Mouse (Mus musculus) right cerebral cortex, postnatal 36 days (tissue): Measurements from ENCODE around the gene Ifit2.
"Not testable (repeated sequence)": the region's sequence is repeated elsewhere in the genome, so short reads cannot be mapped to it uniquely, and the experiment has no call there.

Experiments used
- DNase-seq, 2 experiments: peaks; one replicate each; pipeline ENCODE4 v3.0.0; 2022; ENCODE audit warnings: low spot score in 2 of 2, mixed read lengths in 1 of 2

Ifit2 gene

GRCm38 (mm10) chr19:34547976-34548375 lies 2.5 kb upstream of the Ifit2 start:
- peak; percentile 35 to 53 for DNase-seq

DNA sequence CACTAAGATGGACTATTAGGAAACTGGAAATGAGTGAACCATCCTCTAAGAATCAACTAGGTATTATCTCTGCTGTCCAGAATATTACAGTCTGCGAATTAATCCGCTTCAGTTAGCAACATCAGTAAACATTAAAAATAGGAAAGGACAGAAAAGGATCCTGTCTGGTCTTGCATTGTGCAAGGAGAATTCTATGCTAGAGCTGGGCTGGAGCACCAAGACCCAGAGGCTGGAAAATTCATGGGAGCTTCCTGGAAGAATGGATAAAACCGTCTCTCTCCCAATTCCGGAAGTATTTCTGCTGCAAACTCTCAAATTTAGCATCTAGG lies 325 bp upstream of the Ifit2 start:
- no peak for DNase-seq

GRCm38 (mm10) chr19:34551981-34552380 lies 1.5 kb downstream of the Ifit2 start:
- DNase-seq = no peak

DNA sequence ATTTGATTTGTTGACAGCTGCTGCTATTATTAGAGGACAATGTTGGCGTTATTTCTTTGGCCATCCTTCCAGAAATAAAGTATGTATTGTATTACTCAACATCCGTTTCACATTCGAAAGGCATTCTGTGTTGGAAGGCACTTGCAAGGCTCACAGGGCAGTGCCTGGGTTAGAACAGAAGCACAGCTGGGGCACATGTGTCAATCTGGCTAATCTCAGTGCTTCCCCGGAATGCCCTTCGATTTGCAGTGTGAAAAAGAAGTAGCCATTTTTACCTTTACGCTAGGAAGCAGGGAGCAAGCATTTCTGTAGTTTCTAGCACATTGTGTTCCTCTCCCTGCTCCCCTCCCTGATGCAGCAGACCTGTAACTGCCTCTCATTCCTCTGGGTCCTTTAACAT lies 2.5 kb downstream of the Ifit2 start:
- DNase-seq = no peak

DNA sequence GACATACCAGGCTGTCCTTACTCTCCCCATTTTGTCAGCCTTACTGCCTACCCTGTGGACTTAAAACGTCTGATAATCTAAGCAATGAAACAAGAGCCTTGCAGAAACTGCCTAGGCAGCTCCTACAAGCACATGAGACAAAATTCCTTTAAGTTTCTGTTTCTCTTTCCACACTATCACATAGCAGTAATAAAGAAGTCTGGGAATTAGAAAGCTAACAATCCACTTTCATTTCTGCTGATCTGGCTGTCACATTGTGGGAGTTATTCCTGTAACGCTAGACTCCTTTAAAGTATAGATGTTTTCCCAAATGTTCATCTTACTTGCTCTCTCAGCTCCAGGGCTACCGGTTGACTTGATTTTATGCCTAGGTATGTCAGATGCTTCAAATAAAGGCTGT lies 3.0 kb downstream of the Ifit2 start:
- no peak for DNase-seq

DNA sequence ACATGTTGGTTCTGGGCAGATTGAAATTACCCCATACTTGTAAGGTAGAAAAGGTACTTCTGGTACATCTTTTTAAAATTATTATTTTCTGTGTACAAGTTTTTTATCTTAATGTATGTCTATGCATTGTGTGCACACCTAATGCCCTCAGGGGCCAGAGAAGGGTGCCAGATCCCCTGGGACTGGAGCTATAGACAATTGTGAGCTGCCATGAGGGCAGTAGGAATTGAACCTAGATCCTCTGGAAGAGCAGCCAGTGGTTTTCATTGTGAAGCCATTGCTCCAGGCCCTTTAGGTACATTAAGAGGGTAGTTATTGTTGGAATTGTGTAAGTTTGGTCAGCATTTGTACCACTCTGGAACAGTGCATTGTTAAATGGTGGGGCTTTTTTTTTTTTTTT lies 3.6 kb downstream of the Ifit2 start:
- no peak for DNase-seq

DNA sequence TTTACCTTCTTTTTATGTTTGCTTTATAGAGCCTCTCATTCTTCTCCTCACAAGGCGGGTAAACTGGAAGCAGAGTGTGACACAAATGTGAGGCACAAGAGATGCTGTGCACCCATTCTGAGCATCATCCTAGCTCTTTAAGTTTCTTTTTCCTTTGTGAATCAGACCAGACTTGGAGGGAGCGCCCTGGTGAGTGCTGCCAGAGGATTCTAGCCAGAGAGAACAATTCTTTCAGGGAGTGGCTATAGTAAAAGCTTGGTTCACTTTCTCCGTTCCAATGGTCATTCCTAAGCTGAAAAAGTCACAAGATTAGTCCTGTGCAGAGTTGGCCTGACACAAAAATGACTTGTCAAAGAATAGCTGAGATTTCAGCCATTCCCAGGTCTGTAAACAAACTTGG lies 6.1 kb downstream of the Ifit2 start:
- DNase-seq = no peak

DNA sequence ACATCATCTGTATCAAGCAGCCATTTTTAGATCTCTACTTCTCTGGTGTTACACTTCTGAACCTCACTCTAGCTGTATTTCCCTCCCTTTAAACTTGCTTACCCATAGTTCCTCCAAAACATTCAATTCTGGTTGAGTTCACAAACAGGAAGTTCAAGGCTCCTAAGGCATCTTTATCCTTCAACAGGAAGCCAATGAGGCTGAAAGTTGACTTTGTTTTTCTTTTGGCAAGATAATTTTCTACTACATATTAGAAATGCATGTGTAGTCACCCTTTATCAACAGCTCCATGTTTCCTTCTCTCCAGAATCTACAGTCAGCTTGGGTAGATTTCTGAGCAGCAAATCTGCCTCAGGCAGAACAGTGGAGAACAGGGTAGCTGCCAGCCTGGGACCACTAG lies 12.1 kb downstream of the Ifit2 start:
- DNase-seq = no peak

GRCm38 (mm10) chr19:34566178-34566784 lies 15.8 kb downstream of the Ifit2 start:
- no peak for DNase-seq

DNA sequence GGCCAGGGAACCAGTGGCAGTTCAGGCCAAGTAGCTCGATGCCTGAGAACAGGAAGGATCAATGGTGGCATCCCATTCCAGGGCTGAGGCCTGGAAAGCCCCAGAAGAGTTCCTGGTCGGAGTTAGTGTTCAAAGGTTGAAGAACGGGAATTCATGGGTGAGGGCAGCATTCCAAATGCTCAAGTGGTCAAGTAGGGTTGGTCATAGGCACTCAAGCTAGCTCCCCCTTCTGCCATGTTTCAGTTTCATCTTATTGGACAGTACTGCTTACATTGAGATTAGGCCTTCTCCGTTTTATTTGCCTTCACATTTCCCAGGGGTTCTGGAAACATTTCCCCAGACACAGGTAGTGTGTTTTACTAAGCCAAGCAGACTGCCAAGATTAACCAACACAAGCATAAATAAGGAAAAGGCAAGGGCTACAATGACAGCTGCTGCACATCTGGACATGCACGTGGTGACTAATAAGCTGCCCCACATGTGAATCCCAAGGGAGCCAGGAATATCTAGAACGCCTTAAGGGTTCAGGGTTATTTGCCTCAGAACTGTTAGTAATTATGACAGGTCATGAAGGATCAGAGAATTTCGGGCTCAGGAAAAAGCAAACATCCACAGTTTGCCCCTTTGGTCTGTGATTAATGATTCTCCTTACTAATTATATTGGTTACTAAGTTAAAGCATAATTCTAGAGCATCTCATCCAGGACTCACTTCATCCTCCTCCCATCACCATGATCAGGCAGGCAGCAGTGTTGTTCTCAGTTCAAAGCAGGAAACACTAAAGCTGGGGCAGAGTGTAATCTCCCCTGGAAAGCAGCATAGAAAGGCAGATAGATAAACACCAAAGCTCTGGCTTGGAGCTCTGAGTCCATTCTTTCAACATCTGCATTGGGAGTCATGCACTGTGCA lies 18.7 kb downstream of the Ifit2 start:
- no peak for DNase-seq

GRCm38 (mm10) chr19:34569896-34570476 lies 19.5 kb downstream of the Ifit2 start:
- DNase-seq = no peak

GRCm38 (mm10) chr19:34571080-34571479 lies 20.6 kb downstream of the Ifit2 start:
- DNase-seq = no peak

GRCm38 (mm10) chr19:34573650-34574049 lies 23.2 kb downstream of the Ifit2 start:
- no peak for DNase-seq

- DNase-seq = no peak
Observed at GRCm38 (mm10) chr19:34577121-34577520, 26.6 kb downstream of the Ifit2 start.

GRCm38 (mm10) chr19:34582696-34583095 lies 32.2 kb downstream of the Ifit2 start:
- DNase-seq = not testable (repeated sequence)

GRCm38 (mm10) chr19:34583126-34583766 lies 32.8 kb downstream of the Ifit2 start, which contains the start of gene Ifit3:
Gene Ifit3 (plus strand): TSS chr19:34583531.
- not testable (repeated sequence) for DNase-seq

DNA sequence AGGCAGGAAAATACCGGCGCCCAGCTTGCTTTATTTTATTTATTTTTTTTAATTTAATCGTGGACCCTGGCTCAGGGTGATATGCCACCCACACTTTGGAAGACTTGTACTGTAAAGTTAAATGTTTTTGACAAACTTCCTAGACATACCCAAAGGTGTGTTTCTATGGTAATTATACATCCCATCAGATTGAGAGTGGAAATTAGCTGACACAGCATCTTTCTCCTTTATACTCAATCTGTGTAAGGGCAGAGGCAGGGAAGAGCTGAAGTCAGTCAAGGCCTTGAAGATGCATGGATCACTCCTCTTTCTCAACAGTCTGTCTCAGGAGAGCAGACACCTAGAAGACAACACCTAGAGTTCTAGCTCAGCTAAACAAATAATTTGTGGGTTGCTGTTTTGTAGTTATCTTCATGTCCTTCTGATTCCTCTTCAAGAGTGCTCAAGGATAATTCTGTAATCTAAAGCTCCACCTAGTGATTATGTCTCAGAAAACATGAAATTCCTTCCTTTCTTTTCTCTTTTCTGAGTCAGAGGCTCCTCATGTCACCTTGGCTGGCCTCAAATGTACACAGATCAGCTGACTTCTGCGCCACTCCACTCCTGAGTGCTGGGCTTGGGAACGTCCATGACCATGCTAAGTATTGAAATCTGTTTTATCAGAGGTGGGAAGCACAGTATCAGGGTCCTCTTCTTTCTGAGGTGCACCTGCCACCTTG lies 35.4 kb downstream of the Ifit2 start:
- not testable (repeated sequence) for DNase-seq

GRCm38 (mm10) chr19:34587898-34588692 lies 37.6 kb downstream of the Ifit2 start:
- DNase-seq = not testable (repeated sequence)

DNA sequence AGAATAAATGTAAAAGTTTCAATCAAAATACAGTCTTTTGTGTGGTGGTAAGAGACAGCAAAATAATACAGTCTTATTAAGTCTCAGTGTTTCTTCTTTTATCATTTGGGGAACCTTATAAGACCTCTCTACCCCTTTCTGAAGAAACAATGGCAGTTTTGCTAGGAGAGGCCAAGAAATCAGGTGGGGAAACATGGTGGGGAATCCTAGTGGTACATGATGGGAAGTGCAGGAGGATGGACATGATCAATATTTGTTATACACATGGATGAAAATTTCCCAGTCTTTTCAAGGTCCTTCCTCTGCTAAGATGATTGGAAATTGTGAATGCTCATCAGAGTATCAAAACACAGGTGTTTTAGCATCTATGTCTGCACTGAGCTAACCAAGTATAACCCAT lies 38.5 kb downstream of the Ifit2 start:
- no peak for DNase-seq

- DNase-seq = no peak
Observed at GRCm38 (mm10) chr19:34593456-34593855, 43.0 kb downstream of the Ifit2 start.

DNA sequence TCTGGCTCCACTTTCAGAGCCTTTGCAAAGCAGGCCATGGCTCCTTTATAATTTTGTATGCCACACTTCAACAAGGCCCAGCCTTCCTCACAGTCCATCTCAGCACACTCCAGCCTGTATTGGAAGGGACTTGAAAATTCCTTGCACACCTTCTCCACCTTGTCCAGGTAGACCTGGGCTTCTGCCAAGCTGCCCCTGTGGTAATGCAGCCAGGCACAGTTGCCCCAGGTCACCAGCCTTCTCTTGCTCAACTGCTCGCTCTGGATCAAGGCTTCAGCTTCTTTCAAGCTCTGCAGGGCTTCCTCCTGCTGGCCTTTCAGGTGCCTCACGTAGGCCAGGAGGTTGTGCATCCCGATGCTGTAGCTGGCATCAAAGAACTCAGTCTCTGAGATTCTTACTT lies 44.0 kb downstream of the Ifit2 start:
- not testable (repeated sequence) for DNase-seq
